Mouse (Mus musculus) kidney, adult 9 months (tissue): Measurements from ENCODE around the gene AC140267.1.

Experiments
- DNase-seq: peaks from one replicate; pipeline ENCODE4 v3.0.0; 2022

Gene AC140267.1

DNA sequence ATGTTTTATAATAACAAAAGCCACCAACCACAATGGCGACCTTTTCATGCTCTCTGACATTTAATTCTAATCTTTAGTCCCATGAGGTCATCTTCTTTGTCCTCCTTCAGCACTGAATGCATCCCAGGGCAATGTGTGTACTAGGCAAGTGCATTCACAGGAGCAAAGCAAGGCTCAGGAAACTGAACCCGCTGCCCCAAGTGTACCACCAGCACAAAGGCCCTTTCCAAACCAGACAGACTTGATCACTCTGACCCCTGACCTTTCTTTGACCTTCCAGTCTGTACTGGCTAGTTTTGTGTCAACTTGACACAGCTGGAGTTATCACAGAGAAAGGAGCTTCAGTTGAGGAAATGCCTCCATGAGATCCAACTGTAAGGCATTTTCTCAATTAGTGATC is 3.3 kb upstream of the AC140267.1 start:
- DNase-seq, result no peak

DNA sequence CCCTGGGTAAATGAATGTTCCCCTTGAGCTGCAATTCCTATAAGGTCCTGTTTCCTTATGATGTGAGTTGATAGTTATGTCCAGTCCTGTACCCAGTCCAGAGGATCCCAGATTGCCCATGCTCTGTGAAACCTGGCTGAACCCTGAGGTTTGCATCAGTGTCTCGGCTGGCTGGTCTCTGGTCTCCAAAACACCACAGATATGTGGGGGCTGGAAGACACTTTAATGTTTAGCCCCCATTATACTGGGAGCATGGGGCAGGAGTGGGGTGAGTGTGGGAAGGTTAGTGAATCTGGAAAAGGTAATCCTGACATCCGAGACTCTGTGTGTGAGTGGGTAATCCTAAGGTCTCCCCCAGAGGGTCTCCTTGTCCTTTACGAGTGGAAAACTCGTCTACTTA is 2.6 kb upstream of the AC140267.1 start:
- peak; percentile 26 for DNase-seq

DNA sequence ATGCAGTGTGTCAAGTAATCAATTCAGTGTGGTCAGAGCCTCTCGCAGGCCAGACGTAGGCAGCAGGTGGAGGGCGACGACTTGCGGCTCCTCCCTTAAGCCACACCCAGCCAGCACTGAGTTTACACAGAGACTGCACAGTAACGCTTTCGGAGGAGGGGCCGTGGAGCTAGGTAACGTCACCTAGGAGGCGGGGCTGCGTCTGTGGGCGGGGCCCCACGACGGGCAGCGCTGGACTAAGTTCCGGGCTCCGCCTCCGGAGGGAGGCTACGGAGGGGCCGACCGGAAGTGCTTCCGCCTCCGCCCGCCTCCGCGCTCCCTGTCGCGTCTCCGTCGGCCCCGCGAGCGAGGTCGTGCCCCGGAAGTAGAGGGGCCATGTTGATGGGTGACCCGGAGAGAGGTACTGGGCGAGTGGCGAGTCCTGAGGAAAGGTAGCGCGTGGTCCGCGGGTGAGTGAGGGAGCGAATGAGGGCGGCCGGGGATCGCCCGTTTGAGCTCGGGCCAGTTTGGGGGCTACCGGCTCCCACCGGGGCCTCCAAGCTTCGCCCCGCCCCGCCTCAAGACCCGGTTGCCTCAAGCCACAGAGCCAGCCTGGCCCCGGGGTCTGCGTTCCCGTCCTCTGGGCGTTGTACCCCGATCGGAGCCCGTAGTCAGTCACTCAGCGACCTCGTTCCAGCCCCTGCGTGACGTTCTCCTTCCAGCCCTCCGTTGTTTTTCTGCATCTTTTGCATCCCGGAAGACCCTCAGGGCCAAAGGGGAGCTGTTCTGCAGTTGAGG is 1.7 kb upstream of the AC140267.1 start, which contains the start of gene Mief1:
Mief1 (plus strand) TSS at position 286 of the 777 bp plus-strand sequence.
- peak; percentile 99 for DNase-seq

DNA sequence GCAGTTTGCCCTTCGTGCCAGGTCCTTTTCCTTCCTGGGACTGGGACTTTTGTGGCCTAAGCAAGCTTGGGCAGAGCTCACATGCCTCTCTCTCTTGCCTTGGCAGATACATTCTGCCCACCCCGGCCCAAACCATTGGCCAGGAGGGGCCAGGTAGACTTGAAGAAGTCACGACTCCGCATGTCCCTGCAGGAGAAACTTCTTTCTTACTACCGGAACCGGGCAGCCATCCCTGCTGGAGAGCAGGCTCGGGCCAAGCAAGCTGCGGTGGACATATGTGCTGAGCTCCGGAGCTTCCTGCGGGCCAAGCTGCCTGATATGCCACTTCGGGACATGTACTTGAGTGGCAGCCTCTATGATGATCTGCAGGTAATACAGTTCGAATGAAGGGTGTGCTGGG is 12.5 kb downstream of the AC140267.1 start:
- no peak for DNase-seq

DNA sequence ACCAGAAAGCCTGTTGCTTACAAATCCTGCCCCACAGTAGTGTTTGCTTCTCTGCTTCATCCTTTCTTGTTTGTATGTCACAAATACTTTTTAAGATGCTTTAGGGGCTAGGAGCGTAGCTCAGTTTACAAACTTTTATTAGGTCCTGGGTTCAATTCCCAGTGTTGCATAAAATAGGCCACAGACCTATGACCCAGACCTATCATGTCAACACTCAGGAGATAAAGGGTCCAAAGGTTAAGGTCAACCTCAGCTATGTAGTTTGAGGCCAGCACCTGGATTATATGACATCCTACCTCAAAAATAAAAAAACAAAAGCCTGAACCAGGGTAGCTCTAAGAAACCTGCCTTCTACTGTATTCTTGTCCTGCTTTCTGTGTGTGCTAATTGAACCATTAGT is 13.0 kb downstream of the AC140267.1 start:
- no peak for DNase-seq

DNA sequence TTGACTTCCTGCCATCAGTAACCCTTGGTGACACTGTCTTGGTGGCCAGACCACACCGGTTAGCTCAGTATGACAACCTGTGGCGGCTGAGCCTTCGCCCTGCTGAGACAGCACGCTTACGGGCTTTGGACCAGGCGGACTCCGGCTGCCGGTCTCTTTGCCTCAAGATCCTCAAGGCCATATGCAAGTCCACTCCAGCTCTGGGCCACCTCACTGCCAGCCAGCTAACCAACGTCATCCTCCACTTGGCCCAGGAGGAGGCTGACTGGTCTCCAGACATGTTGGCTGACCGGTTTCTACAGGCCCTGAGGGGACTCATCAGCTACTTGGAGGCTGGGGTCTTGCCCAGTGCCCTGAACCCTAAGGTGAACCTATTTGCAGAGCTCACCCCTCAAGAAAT is 14.0 kb downstream of the AC140267.1 start:
- no peak for DNase-seq

DNA sequence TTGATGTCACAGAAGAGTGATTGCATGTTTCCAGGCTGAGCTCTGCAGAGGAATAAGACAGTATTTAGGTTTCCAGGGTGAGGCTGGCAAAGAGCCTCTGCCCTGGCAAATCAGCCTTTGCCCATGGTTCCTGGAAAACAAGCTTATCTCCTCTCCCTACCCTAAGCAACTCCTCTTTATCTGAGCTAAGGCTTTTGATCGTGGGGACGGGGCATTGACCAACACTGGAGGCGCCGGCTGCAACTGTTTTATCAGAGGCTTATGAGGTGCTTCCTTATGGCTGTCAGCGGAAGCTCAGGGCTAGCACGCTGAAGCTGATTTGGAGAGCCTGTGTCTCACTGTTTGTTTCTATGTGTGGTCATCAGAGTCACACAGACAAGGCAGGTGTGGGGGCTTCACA is 15.0 kb downstream of the AC140267.1 start:
- no peak for DNase-seq

DNA sequence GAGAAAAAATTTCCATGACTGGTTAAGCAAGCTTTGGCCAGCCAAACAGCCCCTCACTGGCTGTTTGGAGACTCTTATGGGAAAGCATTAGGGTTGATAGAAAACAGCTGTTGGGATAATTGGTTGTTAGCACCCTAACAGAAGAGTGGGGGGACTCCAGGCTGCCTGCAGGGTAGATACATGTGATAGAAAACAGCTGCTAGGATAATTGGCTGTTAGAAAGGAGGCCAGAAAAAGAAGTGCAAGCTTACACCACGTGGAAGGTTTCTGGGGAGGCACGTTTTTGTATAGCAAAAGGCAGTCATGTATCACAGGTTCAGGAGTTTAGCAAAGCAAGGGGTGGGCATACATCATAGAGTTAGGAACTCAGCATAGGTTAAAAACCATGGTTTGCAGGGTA is 17.9 kb downstream of the AC140267.1 start:
- DNase-seq, result no peak

DNA sequence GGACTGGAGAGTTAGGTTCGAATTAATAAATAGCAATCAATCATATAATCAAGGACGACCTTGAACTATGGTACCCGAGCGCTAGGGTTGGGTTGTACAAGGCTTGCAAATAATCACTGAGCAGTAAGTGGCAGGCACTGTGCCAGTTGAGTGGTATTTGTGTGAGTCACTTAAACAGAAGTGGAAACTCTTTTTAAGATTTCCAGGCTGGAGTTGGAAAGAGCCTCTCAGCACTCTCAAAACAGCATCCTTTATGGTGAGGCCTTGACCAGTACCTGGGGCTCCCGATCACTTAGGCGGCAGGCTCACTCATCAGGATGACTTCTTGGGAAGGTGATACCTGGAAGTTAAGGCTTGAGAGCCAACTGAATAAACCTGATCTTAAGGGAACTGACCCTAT is 18.6 kb downstream of the AC140267.1 start:
- DNase-seq, result peak; percentile 59

DNA sequence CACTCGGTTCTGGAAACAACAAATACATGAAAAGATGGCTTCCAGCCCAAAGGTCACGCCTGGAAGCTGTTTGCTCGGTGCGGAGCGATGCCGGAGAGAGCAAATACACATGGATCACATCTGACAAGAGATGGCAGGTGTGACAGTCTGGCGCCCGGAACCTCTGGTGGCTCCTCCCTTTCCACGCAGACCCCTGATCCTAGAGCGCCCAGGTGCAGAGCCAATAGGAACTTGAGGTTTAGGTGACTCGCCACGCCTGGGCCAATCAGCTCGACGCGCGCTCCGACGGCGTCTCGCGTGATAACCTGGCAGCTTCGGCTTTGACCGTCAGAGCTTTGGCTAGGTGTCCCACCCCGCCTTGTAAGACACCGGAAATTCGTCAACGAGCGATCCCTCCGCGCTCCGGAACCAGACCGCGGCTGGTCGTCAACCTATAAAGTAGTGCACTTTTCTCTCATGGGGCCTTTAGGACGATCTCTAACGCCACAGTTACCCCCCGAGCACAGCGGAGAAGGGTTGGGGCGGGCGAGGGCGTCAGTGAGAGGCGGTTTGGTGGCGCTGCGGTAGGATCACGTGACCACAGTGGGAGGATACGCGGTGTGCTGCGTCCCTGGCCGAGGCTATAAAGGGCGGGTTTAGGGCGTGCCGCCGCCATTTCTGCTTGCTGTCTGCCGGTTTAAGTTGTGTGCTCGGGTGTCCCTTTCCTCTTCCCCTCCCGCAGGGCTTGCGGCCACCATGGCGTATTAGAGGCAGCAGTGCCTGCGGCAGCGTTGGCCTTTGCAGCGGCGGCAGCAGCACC is 19.4 kb downstream of the AC140267.1 start, which contains the start of gene Atf4:
Atf4 (plus strand) TSS at position 338 of the 799 bp plus-strand sequence.
- DNase-seq, result peak; percentile 99

DNA sequence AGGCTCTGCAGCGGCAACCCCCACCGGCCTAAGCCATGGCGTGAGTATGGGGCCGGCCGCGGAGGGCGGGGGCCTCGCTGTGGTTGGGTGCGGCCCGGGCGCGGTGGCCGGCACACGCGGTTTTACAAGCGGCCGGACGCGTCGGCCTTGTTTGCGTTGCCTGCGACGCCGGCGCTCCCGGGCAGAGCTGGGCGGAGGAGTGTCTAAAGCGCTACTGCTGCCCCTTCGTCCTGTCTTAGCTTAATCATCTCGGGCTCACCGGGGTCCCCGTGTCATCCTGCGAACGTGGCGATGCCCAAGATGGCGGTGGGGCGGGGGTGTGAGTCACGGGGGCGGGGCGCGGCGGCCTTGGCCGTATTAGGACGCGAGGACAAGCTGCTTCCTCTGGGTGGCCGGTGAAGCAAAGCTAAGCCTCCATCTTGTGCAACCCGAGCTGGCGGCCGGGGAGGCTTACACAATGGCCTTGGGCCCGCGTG is 20.0 kb downstream of the AC140267.1 start:
- DNase-seq, result peak; percentile 82

DNA sequence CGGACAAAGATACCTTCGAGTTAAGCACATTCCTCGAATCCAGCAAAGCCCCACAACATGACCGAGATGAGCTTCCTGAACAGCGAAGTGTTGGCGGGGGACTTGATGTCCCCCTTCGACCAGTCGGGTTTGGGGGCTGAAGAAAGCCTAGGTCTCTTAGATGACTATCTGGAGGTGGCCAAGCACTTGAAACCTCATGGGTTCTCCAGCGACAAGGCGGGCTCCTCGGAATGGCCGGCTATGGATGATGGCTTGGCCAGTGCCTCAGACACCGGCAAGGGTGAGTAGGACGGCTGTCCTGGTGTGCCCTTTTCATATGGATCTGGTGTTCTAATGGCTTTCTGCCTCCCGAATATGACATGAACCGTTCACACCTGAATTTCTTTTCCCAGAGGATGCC is 20.6 kb downstream of the AC140267.1 start:
- DNase-seq, result no peak

DNA sequence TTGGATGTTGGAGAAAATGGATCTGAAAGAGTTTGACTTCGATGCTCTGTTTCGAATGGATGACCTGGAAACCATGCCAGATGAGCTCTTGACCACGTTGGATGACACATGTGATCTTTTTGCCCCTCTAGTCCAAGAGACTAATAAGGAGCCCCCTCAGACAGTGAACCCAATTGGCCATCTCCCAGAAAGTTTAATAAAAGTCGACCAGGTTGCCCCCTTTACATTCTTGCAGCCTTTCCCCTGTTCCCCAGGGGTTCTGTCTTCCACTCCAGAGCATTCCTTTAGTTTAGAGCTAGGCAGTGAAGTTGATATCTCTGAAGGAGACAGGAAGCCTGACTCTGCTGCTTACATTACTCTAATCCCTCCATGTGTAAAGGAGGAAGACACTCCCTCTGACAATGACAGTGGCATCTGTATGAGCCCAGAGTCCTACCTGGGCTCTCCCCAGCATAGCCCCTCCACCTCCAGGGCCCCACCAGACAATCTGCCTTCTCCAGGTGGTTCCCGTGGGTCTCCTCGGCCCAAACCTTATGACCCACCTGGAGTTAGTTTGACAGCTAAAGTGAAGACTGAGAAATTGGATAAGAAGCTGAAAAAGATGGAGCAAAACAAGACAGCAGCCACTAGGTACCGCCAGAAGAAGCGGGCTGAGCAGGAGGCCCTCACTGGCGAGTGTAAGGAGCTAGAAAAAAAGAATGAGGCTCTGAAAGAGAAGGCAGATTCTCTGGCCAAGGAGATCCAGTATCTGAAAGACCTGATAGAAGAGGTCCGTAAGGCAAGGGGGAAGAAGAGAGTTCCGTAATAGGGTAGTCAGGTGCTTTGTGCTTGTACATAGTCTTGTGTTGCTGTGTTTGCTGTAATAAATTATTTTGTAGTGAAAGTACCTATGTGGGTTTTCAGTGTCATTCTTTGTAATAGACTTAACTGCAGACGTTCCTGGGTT is 21.3 kb downstream of the AC140267.1 start:
- DNase-seq, result no peak

DNA sequence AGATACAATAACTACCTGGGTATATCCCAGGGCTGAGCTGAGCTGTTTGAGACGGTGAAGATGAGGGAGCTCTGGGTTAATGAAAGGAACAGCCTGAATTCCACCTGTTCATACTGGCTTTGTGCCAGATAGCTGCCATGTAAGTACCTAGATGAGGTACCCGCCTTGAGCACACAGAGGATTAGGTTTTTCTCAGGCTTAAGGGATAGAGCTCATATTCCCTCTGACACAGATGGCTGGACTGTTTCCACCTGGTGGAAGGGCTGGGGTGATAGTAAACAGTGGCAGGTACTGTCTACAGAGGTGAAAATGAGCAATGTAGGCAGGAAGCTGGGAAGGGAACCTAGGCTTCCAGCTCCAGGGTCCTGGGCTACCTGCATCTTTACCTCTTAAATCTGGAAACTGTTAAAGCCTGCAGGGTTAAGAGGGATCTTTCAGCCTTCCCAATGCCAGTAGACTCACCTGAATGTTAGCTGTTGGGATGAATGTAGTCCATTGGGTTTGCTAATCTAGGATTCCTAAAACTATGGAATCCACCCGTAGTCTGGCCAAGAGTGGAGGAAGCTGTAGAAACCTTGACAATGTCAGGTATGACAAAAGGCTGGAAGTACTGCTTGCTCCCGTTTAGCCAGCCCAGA is 22.1 kb downstream of the AC140267.1 start:
- no peak for DNase-seq

DNA sequence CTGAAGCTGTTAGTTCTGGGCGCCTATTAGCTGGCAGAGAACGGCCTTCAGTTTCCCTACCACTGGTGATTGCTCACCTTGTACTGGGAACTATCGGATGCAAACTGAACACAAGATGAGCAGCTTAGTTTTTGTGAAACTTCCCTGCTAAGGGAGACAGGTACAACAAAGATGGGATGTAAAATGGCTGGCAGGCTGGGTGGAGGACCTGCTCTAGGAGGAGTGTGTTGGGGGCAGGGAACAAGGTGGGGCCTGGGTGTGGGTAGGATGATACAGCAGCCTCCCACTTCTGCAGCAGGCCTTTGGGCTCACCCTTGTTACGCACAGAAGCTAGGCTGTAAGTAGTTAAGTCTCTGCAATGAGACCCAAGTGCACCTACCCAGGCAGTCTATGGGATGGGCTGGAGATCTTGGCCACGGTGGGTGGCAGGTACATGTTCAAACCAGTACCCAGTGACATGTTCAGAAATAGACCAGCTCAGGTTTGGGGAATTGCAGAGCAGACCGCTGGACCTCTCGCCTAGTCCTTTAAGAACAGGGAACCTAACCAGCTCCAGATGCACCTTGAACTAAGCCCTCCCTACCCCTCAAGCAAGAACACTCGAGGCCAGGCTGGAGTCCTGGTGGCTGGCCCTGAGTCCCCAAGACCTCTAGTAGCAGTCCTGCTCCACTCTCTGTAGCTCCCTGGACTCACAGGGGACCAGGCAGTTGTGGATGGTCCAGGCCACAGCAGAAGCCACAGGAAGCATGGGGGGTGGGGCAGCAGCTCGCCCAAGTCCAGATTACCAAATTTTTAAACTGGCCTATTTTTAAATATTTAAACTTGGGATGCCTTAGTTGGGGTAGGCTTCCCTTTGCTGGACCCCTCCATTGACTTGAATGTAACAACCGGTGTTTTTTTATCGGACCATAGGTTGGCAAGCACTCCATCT is 22.9 kb downstream of the AC140267.1 start:
- DNase-seq, result no peak

DNA sequence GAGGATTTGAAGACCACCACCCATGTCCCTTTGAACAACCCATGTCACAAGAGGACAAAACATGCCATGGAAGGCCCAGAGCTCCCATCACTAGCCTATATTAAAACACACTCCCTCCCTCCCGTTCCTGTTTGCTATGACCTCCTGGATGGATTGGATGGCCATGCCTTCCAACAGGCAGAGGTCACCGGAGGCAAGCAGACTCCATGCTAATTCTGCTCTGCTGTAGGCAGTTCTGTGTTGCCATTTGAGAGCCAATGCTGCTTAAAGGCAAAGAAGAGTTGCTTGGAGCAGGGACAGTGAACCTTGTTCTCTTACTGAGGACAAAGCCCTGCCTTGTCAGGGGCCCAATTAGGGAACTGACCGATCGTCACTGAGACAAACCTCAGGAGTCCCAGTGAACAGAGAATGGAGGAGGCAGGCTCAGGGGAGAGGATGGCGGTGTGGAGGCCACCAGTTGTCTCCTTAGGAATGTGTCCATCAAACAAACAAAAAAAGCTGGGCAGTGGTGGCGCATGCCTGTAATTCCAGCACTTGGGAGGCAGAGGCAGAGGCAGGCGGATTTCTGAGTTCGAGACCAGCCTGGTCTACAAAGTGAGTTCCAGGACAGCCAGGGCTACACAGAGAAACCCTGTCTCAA is 23.9 kb downstream of the AC140267.1 start:
- no peak for DNase-seq

DNA sequence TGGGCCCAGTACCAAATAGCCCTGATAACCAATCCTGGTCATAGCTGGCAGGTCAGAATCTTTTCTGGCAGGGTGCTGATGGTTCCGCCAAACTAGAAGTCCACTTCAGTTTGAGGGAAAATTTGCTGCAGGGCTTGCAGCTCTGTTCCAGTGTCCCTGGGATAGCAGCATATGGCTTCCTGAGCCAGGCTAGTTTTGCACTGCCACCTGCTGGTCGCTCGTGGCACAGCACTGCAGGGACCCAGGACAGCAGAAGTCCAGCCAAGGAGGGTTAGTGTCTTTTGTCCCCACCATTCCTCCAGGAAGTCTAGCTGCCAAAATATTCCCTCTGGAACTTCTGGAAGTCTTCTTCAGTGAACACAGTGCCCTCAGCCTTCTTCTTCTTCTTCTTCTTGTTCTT is 25.0 kb downstream of the AC140267.1 start:
- DNase-seq, result peak; percentile 84

DNA sequence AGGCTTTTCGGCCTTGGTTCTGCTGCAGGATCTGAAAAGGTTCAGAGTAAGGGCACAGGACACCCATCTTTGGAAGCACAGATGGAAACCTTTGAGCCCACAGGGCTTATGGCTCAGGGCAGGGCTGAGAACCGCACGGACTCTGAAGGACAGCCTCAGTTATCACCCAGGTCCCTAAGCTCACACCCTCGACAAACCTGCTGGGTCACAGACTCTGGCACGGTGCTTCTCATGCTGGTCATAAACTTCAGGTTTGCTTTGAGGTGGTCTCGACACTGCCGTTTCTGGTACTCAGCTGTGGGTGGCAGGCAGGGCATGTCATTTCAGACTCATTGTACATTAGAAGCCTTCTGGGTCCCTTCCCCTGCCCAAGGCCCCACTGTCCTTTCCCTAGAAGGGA is 25.5 kb downstream of the AC140267.1 start:
- no peak for DNase-seq

DNA sequence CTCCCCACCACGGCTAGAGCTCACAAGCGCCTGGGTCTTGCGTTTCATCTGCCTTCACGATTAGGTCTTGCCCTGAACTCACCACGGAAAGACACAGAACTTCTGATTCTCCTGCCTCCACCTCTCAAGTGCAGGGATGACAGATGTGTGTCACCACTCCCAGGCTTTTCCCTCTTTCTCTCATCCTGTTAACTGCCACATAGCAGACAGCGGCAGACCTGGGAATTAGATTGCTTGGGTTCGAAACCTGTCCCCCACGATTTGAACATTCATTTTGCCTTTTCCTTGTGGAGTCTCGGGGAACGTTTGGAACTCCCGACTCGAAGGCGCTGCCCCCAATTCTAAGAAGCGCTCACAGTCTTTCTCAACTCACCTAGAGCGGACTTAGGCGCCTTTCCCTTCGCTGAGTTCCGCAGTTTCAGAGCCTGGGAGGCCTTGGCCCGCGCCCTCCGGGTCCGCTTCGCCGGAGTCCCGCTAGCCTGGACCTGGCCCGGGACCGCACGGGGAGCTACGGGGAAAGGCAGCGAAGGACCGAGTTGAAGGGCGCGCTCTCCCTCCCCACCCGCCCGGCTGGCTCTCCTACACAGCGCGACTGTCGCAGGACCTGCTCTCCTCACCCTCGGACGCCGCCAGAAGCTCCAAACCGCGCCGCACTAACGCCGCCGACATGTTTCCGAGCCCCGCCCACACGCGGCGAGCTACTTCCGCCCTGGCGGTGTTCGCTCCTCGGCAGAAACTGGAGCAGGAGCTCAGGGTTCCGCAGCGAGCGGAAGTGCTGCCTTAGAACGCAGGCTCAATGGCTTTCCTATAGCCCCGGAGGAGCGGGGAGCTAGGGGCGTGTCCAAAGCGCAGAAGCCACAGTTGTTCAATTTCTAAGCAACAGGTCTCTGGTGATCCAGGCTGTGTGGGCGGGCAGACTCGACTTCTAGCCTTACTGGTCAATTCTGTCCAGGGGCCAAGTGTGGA is 28.3 kb downstream of the AC140267.1 start, which contains the start of gene Rps19bp1:
Rps19bp1 (minus strand) TSS at position 706 of the 966 bp plus-strand sequence.
- DNase-seq, result peak; percentile 89
